Mouse (Mus musculus) left cerebral cortex, adult 11 months (tissue): ENCODE measurements around the gene Tmtc4.

Experiments
- DNase-seq: peaks from one replicate; pipeline ENCODE4 v3.0.0; 2022; ENCODE audit warnings: low spot score

The Tmtc4 gene

DNA sequence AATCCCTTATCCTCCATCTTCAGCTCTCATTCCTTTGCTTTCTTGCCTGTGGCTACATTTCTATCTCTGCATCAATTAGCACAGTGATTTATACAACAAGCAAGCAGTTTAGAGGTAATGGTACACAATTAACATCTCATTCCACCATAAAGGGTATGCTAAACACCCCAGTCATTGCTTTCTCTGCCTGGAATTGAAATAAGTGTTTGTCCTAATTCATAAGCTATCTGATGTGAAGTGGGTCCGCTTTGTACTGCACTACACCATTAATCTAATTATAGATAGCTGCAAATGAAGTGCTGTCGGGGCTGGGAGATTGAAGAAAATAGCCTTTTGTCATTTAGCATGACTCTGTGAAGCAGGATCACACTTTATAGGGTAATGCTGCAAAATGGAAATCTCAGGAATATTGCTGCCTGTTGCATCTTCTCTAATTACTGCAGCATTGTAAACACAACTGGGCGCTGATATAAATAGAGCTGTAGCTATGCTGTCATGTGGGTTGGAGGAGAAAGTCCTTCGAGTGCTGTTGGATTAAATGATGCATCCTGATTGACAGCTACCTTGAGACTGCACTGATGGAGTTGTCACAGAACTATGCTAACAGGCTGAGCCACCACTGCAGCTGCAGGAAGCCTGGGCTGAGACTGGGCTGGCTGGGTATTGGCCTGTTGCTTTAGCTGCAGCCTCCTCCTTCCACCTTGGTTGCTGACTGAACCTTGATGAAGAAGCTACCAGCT is 111.8 kb downstream of the Tmtc4 start:
- DNase-seq = no peak

- no peak for DNase-seq
Observed at GRCm38 (mm10) chr14:122869831-122870230, 114.0 kb downstream of the Tmtc4 start.
